Mouse (Mus musculus): ENCODE measurements around the gene Foxn1. TPM values are rescaled to one million over a fixed set of nuclear protein-coding genes. Genes with fewer than 3 reads are reported as not detected.

The Foxn1 gene
- polyA plus RNA-seq, 1 experiment from 2014 or later: not detected

GRCm38 (mm10) chr11:78367456-78368225, 18.7 kb downstream of the Foxn1 start:
- Histone ChIP-seq H3K4me3 (ENCODE audit: low read length) (no peak overlapping the region), H3K36me3 (ENCODE audit: control insufficient read depth, insufficient read depth, low read length) (no peaks in the 10 kb centered on the region), H3K27ac (ENCODE audit: low read length) (no peak overlapping the region), H3K27me3 (replicated peaks; ENCODE audit: control insufficient read depth, insufficient read depth, low read length) (no peaks in the 10 kb centered on the region), H3K9ac (ENCODE audit: low read depth, low read length) (no peak overlapping the region), H3K4me1 (ENCODE audit: control insufficient read depth, insufficient read depth, low read length) (peaks cover 39% of the 10 kb centered on the region), H3K9me3 (ENCODE audit: control insufficient read depth, low read length) (no peaks in the 10 kb centered on the region), H3K4me2 (ENCODE audit: low read depth, low read length) (no peak overlapping the region)
- no peak for ATAC-seq
- 71% methylated on average over 15 of the region's 15 CpGs for WGBS

GRCm38 (mm10) chr11:78364103-78364502, 22.3 kb downstream of the Foxn1 start:
- Histone ChIP-seq H3K9ac (ENCODE audit: low read depth, low read length) (peak overlapping the region; percentile 21; the same call in 1 of the 2 replicates), H3K27me3 (replicated peaks; ENCODE audit: control insufficient read depth, insufficient read depth, low read length) (no peaks in the 10 kb centered on the region), H3K4me1 (ENCODE audit: control insufficient read depth, insufficient read depth, low read length) (peaks cover 24% of the 10 kb centered on the region), H3K9me3 (ENCODE audit: control insufficient read depth, low read length) (no peaks in the 10 kb centered on the region), H3K27ac (ENCODE audit: low read length) (peak overlapping the region; percentile 68), H3K4me3 (ENCODE audit: low read length) (no peak overlapping the region), H3K4me2 (ENCODE audit: low read depth, low read length) (0 out of 2 replicates have a peak overlapping the region, but pooled peaks have one; percentile 11), H3K36me3 (ENCODE audit: control insufficient read depth, insufficient read depth, low read length) (no peaks in the 10 kb centered on the region)
- peak; percentile 74 for ATAC-seq
- 23% methylated on average over 8 of the region's 8 CpGs for WGBS

- no peaks in the 10 kb centered on the region for H3K36me3 ChIP-seq (ENCODE audit: control insufficient read depth, insufficient read depth, low read length)
- H3K4me3 ChIP-seq (ENCODE audit: low read length): no peak overlapping the region
- H3K27ac ChIP-seq (ENCODE audit: low read length): peak overlapping the region; percentile 68
- 61% methylated on average over 13 of the region's 13 CpGs for WGBS
- no peak overlapping the region for H3K4me2 ChIP-seq (ENCODE audit: low read depth, low read length)
- no peaks in the 10 kb centered on the region for H3K27me3 ChIP-seq (replicated peaks; ENCODE audit: control insufficient read depth, insufficient read depth, low read length)
- no peak for ATAC-seq
- H3K9ac ChIP-seq (ENCODE audit: low read depth, low read length): no peak overlapping the region
- no peaks in the 10 kb centered on the region for H3K9me3 ChIP-seq (ENCODE audit: control insufficient read depth, low read length)
- peaks cover 23% of the 10 kb centered on the region for H3K4me1 ChIP-seq (ENCODE audit: control insufficient read depth, insufficient read depth, low read length)
Measured at GRCm38 (mm10) chr11:78363309-78364007, 22.9 kb downstream of the Foxn1 start.

- no peaks in the 10 kb centered on the region for H3K36me3 ChIP-seq (ENCODE audit: control insufficient read depth, insufficient read depth, low read length)
- H3K4me2 ChIP-seq (ENCODE audit: low read depth, low read length): no peak overlapping the region
- ATAC-seq: no peak
- H3K4me3 ChIP-seq (ENCODE audit: low read length): no peak overlapping the region
- H3K9ac ChIP-seq (ENCODE audit: low read depth, low read length): peak overlapping the region; percentile 12; the same call in 1 of the 2 replicates
- WGBS: 51% methylated on average over 2 of the region's 2 CpGs
- peaks cover 18% of the 10 kb centered on the region for H3K4me1 ChIP-seq (ENCODE audit: control insufficient read depth, insufficient read depth, low read length)
- H3K9me3 ChIP-seq (ENCODE audit: control insufficient read depth, low read length): no peaks in the 10 kb centered on the region
- no peaks in the 10 kb centered on the region for H3K27me3 ChIP-seq (replicated peaks; ENCODE audit: control insufficient read depth, insufficient read depth, low read length)
- H3K27ac ChIP-seq (ENCODE audit: low read length): no peak overlapping the region
Measured at GRCm38 (mm10) chr11:78360789-78361131, 25.6 kb downstream of the Foxn1 start.

GRCm38 (mm10) chr11:78360125-78360788, 26.1 kb downstream of the Foxn1 start:
- peak overlapping the region; percentile 40 for H3K4me3 ChIP-seq (ENCODE audit: low read length)
- H3K27me3 ChIP-seq (replicated peaks; ENCODE audit: control insufficient read depth, insufficient read depth, low read length): no peaks in the 10 kb centered on the region
- peak overlapping the region; percentile 53 for H3K4me2 ChIP-seq (ENCODE audit: low read depth, low read length)
- ATAC-seq: peak; percentile 51
- peak overlapping the region; percentile 46; the same call in 1 of the 2 replicates for H3K9ac ChIP-seq (ENCODE audit: low read depth, low read length)
- no peak overlapping the region for H3K27ac ChIP-seq (ENCODE audit: low read length)
- H3K4me1 ChIP-seq (ENCODE audit: control insufficient read depth, insufficient read depth, low read length): peaks cover 18% of the 10 kb centered on the region
- no peaks in the 10 kb centered on the region for H3K9me3 ChIP-seq (ENCODE audit: control insufficient read depth, low read length)
- WGBS: 12% methylated on average over 13 of the region's 13 CpGs
- H3K36me3 ChIP-seq (ENCODE audit: control insufficient read depth, insufficient read depth, low read length): no peaks in the 10 kb centered on the region

- 16% methylated on average over 22 of the region's 22 CpGs for WGBS
- Histone ChIP-seq H3K36me3 (ENCODE audit: control insufficient read depth, insufficient read depth, low read length) (no peaks in the 10 kb centered on the region), H3K9me3 (ENCODE audit: control insufficient read depth, low read length) (no peaks in the 10 kb centered on the region), H3K4me3 (ENCODE audit: low read length) (no peak overlapping the region), H3K27me3 (replicated peaks; ENCODE audit: control insufficient read depth, insufficient read depth, low read length) (no peaks in the 10 kb centered on the region), H3K27ac (ENCODE audit: low read length) (no peak overlapping the region), H3K9ac (ENCODE audit: low read depth, low read length) (no peak overlapping the region), H3K4me2 (ENCODE audit: low read depth, low read length) (no peak overlapping the region), H3K4me1 (ENCODE audit: control insufficient read depth, insufficient read depth, low read length) (peaks cover 4% of the 10 kb centered on the region)
- ATAC-seq: peak; percentile 26; the same call in 1 of the 2 replicates
Measured at GRCm38 (mm10) chr11:78358330-78359007, 27.9 kb downstream of the Foxn1 start.

GRCm38 (mm10) chr11:78355471-78356238, 30.7 kb downstream of the Foxn1 start:
- Histone ChIP-seq H3K9ac (ENCODE audit: low read depth, low read length) (no peak overlapping the region), H3K27me3 (replicated peaks; ENCODE audit: control insufficient read depth, insufficient read depth, low read length) (no peaks in the 10 kb centered on the region), H3K27ac (ENCODE audit: low read length) (no peak overlapping the region), H3K9me3 (ENCODE audit: control insufficient read depth, low read length) (no peaks in the 10 kb centered on the region), H3K4me3 (ENCODE audit: low read length) (no peak overlapping the region), H3K4me2 (ENCODE audit: low read depth, low read length) (no peak overlapping the region), H3K36me3 (ENCODE audit: control insufficient read depth, insufficient read depth, low read length) (no peaks in the 10 kb centered on the region), H3K4me1 (ENCODE audit: control insufficient read depth, insufficient read depth, low read length) (no peaks in the 10 kb centered on the region)
- ATAC-seq: no peak
- 37% methylated on average over 4 of the region's 4 CpGs for WGBS

- H3K9ac ChIP-seq (ENCODE audit: low read depth, low read length): no peak overlapping the region
- no peak for ATAC-seq
- no peaks in the 10 kb centered on the region for H3K9me3 ChIP-seq (ENCODE audit: control insufficient read depth, low read length)
- no peaks in the 10 kb centered on the region for H3K27me3 ChIP-seq (replicated peaks; ENCODE audit: control insufficient read depth, insufficient read depth, low read length)
- H3K4me1 ChIP-seq (ENCODE audit: control insufficient read depth, insufficient read depth, low read length): peaks cover 3% of the 10 kb centered on the region
- H3K4me3 ChIP-seq (ENCODE audit: low read length): no peak overlapping the region
- 82% methylated on average over 6 of the region's 6 CpGs for WGBS
- no peaks in the 10 kb centered on the region for H3K36me3 ChIP-seq (ENCODE audit: control insufficient read depth, insufficient read depth, low read length)
- H3K4me2 ChIP-seq (ENCODE audit: low read depth, low read length): no peak overlapping the region
- no peak overlapping the region for H3K27ac ChIP-seq (ENCODE audit: low read length)
Measured at GRCm38 (mm10) chr11:78354905-78355304, 31.5 kb downstream of the Foxn1 start.
